Mouse (Mus musculus) midbrain, embryonic 13.5 days (tissue): ENCODE measurements at regions not wholly inside any gene's neighbourhood (a gene's known extent, or its start where the extent isn't known, plus 50 kb on each side); places are given as distances from the start of the nearest gene placed in this dataset.

Source experiments
- ATAC-seq: fragments of 200-750 bp; cut with Nextera tagmentation; 2 replicates; pipeline ENCODE4 v1.8.0; 2017; ENCODE audit warnings: mild to moderate bottlenecking, moderate TSS enrichment, moderate library complexity
- H3K27ac ChIP-seq: fragments of 300-500 bp; sonication (generic); 2 replicates; pipeline ENCODE4 v1.5.1; 2015; ENCODE audit warnings: inconsistent platforms, mild to moderate bottlenecking, moderate library complexity
- H3K27me3 ChIP-seq: fragments of 300-500 bp; sonication (generic); 2 replicates; pipeline ENCODE4 v1.6.1; 2015; ENCODE audit warnings: mild to moderate bottlenecking, inconsistent platforms
- H3K36me3 ChIP-seq: fragments of 300-500 bp; sonication (generic); 2 replicates; pipeline ENCODE4 v1.6.1; 2015; ENCODE audit warnings: mild to moderate bottlenecking, inconsistent platforms
- H3K4me1 ChIP-seq: fragments of 300-500 bp; sonication (generic); replicated peaks from 2 replicates; pipeline ENCODE4 v1.6.1; 2015; ENCODE audit warnings: inconsistent platforms
- H3K4me2 ChIP-seq: fragments of 300-500 bp; sonication (generic); replicated peaks from 2 replicates; pipeline ENCODE4 v1.6.1; 2015; ENCODE audit warnings: moderate library complexity, mild to moderate bottlenecking, inconsistent platforms
- H3K4me3 ChIP-seq: fragments of 300-500 bp; sonication (generic); replicated peaks from 2 replicates; pipeline ENCODE4 v1.5.1; 2015; ENCODE audit warnings: mild to moderate bottlenecking, inconsistent platforms
- H3K9ac ChIP-seq: fragments of 300-500 bp; sonication (generic); replicated peaks from 2 replicates; pipeline ENCODE4 v1.6.1; 2015; ENCODE audit warnings: mild to moderate bottlenecking, inconsistent platforms
- H3K9me3 ChIP-seq: fragments of 300-500 bp; sonication (generic); 2 replicates; pipeline ENCODE4 v1.6.1; 2016; ENCODE audit warnings: mild to moderate bottlenecking, inconsistent platforms
- WGBS: fragments of 180-500 bp; shearing (Covaris S2); methylation state at CpG from one replicate; pipeline ENCODE4 v1.1.7; 2015; 5-methylcytosine and 5-hydroxymethylcytosine counted together

DNA sequence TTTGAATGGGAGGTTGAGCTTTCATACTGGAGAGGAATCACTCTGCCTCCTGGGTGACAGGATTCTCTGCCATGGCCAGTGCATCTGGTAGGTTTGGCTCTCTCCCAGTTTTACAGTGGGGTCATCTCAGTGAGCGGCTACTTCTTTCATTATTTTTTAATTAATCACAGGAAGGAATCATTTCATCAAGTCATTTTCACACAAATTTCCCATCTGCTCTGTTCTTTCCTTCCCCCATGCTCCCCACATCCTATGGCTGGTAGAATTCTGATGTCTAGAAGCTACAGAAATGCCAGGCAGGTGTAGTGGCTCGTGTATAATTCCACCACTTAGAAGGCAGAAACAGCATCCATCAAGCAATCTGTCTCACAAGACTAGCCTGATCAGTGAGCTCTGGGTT is 56.1 kb upstream of the Kctd3 start:
- ATAC-seq: no peak
- Histone ChIP-seq H3K36me3 (no peaks in the 10 kb centered on the region), H3K4me2 (no peak overlapping the region), H3K27ac (no peak overlapping the region), H3K4me3 (no peak overlapping the region), H3K9ac (no peak overlapping the region), H3K9me3 (no peaks in the 10 kb centered on the region), H3K4me1 (peaks cover 11% of the 10 kb centered on the region), H3K27me3 (no peaks in the 10 kb centered on the region)
- WGBS: 80% methylated on average over 2 of the region's 2 CpGs

DNA sequence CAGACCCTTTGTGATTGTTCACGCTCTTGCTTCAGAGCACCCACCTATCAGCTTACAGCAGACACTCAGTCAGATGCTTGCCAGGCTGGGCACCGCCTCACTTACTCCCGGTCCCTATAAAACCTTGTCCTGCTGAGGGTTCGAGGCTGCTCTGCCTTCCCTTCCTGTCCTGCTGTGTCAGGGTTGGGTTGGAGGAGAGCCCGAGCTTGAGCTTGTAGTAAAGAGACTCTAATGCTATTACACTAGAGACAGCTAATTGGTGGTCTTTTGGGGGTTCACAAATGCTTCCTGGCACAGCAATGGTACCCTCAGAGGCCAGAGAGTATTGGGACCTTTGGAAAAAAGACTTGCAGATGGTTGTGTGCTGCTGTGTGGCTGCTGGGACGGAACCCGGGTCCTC is 55.6 kb upstream of the Kctd3 start:
- ATAC-seq: no peak

More for the DNA sequence above, 55.6 kb upstream of the Kctd3 start:
- H3K27ac ChIP-seq: no peak overlapping the region
- no peak overlapping the region for H3K9ac ChIP-seq
- H3K36me3 ChIP-seq: no peaks in the 10 kb centered on the region
- no peaks in the 10 kb centered on the region for H3K27me3 ChIP-seq
- peaks cover 11% of the 10 kb centered on the region for H3K4me1 ChIP-seq
- WGBS: 71% methylated on average over 7 of the region's 7 CpGs
- H3K4me2 ChIP-seq: no peak overlapping the region
- no peaks in the 10 kb centered on the region for H3K9me3 ChIP-seq
- no peak overlapping the region for H3K4me3 ChIP-seq
